Mouse (Mus musculus): ENCODE measurements around the gene Ccdc183.

- TF ChIP-seq CTCF (IDR thresholded peaks at IDR 0.05; ENCODE audit: low read depth, low read length) (no peak), POLR2A (IDR thresholded peaks at IDR 0.05; ENCODE audit: borderline replicate concordance, low read depth, low read length) (no peak)
Measured at GRCm38 (mm10) chr2:25576965-25577891, 40.2 kb downstream of the Ccdc183 start.

Data from bone marrow macrophage, adult 2 months (primary cell).